Mouse (Mus musculus): Measurements from ENCODE around the gene Lrmda. TPM values are rescaled to one million over a fixed set of nuclear protein-coding genes. Genes with fewer than 3 reads are reported as not detected.

The Lrmda gene
- polyA plus RNA-seq, 1 experiment = 8.2 TPM

DNA sequence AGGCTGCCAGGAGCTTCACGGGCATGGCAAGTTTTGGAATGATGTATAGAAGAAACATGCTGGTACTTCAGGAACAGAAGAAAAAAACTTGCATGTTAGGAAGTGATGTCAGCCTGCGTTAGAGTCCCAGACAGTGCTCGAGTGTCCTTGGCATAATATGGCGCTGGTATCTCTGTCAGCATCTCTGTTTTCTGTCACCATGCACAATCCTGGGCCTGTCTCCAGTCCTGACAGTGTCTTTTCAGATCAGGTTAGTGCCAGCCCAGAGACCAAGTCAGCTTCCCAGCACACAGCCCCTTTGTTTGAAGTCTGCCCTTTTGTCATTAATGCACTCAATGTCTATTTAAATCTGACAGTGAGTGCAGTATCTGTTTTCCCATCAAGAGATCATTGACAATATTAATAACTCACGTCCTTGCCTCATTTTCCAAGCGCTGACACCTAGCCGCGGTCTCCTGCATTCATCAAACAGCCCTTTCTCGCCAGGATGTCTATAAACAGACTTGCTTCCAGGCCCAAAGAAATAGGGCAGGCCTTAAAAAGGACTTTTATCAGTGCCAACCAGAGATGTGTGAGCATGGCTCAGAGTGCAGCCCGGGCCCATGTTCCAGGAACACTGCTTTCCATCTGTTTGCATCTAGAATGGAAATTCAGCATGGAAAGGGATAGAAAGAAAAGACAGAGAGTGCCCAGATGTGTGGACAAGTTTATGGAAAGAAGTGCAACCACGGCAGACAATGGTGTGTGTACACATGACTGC lies 1033.5 kb downstream of the Lrmda start:
- no peak for DNase-seq (ENCODE audit: low read depth)

DNA sequence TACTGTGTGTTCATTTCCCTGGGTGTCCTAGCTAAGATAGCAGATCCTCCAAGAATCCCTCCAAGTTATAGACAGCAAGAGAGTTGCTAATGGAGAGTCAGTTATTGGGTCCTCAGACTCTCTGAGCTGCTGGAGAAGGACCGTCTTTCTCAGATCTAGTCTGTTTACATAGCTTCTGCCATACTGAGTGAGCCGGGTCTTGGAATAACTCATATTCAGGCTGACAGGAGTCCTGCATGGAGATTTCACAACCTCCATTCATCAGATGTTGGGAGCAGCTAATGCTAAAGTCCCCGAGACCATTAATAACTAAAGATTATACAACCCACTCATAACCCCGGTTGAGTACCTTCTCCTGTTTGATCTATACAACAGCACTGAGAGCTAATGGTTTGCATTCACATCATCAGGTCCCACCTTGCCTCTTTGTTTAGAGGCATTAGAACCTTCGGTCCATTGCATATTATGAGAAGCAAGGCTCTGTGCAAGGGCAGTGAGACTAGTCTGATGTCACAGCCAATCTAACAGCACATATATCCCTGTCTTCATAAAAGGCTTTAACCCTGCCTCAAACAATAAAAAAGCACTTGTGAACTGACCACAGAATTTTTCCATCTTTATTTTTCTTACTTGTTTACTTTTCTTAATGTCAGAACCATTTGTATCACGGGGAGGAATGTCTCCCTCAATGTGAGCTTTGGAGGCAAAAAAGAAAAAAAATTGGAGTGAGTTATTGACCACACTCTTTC lies 1037.9 kb downstream of the Lrmda start:
- no peak for DNase-seq (ENCODE audit: low read depth)

DNA sequence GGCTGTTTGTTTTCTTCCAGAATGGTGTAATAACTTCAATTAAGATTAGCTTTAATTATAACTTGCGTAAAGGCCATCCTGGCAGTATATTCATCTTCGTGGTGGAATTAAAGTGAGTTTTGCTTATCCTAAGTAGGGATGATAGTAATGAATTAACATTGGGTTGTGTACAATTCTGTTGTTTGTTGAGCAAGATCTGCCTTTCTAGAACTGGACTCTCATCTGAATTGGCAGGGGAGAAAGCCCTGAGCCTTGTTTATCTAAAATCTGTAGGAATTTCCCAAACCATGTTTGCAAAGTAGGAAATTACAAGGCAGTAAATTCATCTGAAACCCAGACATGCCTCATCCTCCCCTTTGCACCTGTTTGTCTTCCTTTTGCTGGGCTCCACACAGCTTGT lies 1038.5 kb downstream of the Lrmda start:
- no peak for DNase-seq (ENCODE audit: low read depth)

DNA sequence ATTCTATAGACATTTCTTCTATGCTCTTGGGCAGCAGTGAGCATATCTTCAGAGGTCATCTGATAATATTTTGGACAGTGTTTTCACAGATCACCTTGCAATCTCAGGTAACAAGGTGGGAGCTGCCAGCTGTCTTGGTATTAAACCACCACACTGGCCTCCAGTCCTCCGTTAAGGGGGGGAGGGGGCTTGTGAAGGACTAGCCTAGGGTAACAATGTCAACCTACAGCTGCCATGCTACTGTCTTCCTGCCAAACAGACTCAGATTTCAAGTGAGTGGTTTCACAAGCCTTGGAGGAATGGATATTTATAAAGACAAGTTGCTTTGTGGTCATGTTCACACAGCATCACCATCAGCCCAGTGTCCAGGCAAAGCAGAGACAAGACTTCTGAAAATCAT lies 1059.2 kb downstream of the Lrmda start:
- DNase-seq (ENCODE audit: low read depth) = no peak

DNA sequence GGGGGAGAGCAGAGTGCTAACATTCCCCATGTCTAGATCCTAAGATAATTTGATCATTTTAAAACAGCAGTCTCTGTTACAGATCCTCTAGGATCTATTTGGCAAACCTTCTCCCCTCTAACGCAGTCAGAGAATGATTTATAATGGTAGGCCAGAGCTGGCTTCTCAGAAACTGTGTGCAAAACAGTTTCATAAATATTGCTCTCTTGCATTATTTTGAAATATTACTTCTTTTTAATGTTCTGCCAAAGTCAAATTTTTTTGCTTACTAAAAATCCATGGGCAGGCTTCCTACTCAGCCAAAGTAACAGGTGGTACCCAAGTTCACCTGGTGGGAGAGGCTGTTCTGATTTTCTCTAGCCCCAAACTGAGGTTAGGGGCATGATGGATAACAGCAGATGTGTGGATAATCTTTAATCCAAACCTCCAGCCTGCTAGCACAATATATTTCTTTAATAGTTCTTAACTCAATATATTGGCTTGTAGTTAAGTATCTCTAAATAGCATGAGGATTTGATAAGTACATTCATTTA lies 1064.8 kb downstream of the Lrmda start:
- no peak for DNase-seq (ENCODE audit: low read depth)

- DNase-seq (ENCODE audit: low read depth) = no peak
Observed at GRCm38 (mm10) chr14:23084797-23085196, 1065.3 kb downstream of the Lrmda start.

- DNase-seq (ENCODE audit: low read depth) = no peak
Observed at GRCm38 (mm10) chr14:23093306-23093705, 1073.8 kb downstream of the Lrmda start.

GRCm38 (mm10) chr14:23094546-23095157 lies 1075.1 kb downstream of the Lrmda start:
- DNase-seq (ENCODE audit: low read depth) = no peak

- no peak for DNase-seq (ENCODE audit: low read depth)
Observed at GRCm38 (mm10) chr14:23095158-23096016, 1075.9 kb downstream of the Lrmda start.

GRCm38 (mm10) chr14:23096017-23096336 lies 1076.5 kb downstream of the Lrmda start:
- DNase-seq (ENCODE audit: low read depth) = no peak

GRCm38 (mm10) chr14:23096405-23096804 lies 1076.9 kb downstream of the Lrmda start:
- DNase-seq (ENCODE audit: low read depth) = no peak

Other genes starting within 250 kb of the Lrmda start
- gene Vdac2, start 194.5 kb upstream of the Lrmda start, polyA plus RNA-seq (2012; rRNA removed) = 158 and 180 TPM in 2 replicates
- gene Comtd1, start 170.7 kb upstream of the Lrmda start, polyA plus RNA-seq (2012; rRNA removed) = 29.8 and 37.6 TPM in 2 replicates
- 30.9 and 43.6 TPM in 2 replicates for gene Zfp503, start 30.1 kb upstream of the Lrmda start, polyA plus RNA-seq (2012; rRNA removed)